Mouse (Mus musculus) olfactory bulb, adult 2 months (tissue): ENCODE results near the gene Hist1h2ab.

ENCODE experiments used
- CTCF ChIP-seq: fragments of 200-500 bp; IDR thresholded peaks from 2 replicates; pipeline ENCODE4 v1.5.1; 2012; ENCODE audit warnings: low read depth, mild to moderate bottlenecking, low read length, moderate library complexity; ENCODE audit not compliant: insufficient read depth
- POLR2A ChIP-seq: fragments of 200-500 bp; IDR thresholded peaks from 2 replicates; pipeline ENCODE4 v1.6.1; 2012; ENCODE audit warnings: mild to moderate bottlenecking, low read depth, low read length, moderate library complexity; ENCODE audit not compliant: insufficient read depth

GRCm38 (mm10) chr13:23717176-23717575 lies 33.8 kb upstream of the Hist1h2ab start:
- TF ChIP-seq CTCF (no peak), POLR2A (no peak)
